Mouse (Mus musculus): ENCODE results near the gene Naa20. TPM values are rescaled to one million over a fixed set of nuclear protein-coding genes. Genes with fewer than 3 reads are reported as not detected.
A peak's percentile ranks its signal among the peaks of the same experiment; 100 is the strongest.

The Naa20 gene
- total RNA-seq, 2 experiments from 2014 or later, result 75.0 to 82.0 TPM

DNA sequence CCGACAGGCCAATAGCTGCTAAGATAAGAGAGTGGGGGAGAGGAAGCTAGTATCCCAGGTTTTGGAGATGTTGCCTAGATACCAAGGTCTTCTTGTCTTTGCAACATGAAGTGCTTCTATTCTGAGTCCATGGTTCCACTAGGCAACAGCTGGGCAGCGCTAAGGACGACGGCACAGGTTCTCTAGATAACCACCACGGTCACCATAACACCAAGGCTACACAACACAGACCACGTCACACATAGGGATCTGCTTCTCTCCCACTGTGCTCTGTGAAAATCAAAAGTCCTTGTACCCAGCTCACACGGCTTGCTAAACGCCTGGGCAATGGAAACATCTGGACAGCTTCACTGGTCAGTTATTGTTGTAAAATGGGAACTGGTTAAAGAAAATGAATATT, 35.1 kb downstream of the Naa20 start:
- intact Hi-C loops (cut with DNase I), result no loop called here
- no peak for DNase-seq (ENCODE audit: low spot score in 2 of 2)

DNA sequence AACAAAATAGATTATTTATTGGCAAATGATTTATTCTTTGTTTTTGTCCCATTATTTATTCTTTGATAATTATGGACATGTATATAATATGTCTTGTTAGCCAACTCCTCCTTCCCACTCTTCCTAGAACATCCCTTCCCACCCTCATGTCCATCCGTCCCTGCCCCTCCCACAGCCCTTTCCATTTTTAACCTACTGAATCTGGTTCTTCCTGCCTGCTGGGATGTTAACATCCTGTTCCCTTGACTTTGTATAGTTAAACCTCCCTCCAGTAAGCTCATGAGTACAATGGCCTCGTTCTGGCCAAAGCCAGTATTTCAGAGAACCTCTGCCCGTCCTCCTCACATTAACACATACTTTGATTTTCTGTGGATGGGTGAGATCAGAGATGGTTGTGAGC, 39.5 kb downstream of the Naa20 start:
- DNase-seq (ENCODE audit: low spot score in 2 of 2), result no peak
- intact Hi-C loops (cut with DNase I), result no loop called here

DNA sequence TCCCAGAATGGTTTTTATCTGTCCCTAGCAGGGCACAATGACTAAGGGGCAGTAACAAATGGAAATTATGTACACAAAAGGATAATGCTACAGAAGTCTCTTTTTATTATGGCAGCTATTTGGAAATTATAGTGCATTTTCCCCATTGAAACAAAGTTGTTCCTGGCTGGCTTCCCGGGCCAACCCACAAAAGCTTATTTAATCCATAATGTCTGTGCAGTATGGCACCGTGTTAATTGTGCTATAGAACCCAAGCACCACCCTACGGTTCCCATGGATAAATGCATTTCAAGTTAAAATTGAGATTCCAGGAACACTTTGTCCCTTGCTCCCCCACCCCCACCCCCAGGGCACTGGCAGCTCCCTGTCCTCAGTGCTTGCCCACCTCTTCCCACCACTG, 42.4 kb downstream of the Naa20 start:
- DNase-seq (ENCODE audit: low spot score in 2 of 2), result peak in 1 of 2 experiments; percentile 58
- intact Hi-C loops (cut with DNase I), result no loop called here

DNA sequence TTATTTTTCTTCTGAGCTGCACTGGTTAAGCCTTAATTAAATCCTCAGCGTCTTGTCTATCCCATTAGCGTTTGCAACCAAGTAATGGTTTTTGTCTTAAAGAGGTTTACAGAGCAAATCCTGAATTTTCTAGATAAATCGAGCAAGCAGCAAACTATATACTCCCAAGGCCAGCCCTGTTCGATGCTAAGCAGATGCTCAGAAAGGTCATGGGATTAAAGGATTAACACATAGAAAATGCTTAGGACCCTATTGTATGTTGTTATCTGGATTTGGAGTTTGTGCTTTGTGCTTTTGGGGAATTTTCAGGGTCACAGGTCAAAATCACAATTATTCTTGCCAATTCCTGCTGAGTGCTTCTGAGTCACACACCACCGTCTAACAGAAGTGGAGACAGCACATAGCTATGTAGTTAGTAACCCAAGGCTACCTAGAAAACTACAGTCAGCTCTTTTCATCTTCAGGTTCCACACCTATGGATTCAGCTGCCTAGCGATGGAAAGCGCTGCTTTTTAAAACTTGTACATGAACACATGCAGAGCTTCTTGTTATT, 46.6 kb downstream of the Naa20 start:
- no peak for DNase-seq (ENCODE audit: low spot score in 2 of 2)
- intact Hi-C loops (cut with DNase I), result no loop called here

DNA sequence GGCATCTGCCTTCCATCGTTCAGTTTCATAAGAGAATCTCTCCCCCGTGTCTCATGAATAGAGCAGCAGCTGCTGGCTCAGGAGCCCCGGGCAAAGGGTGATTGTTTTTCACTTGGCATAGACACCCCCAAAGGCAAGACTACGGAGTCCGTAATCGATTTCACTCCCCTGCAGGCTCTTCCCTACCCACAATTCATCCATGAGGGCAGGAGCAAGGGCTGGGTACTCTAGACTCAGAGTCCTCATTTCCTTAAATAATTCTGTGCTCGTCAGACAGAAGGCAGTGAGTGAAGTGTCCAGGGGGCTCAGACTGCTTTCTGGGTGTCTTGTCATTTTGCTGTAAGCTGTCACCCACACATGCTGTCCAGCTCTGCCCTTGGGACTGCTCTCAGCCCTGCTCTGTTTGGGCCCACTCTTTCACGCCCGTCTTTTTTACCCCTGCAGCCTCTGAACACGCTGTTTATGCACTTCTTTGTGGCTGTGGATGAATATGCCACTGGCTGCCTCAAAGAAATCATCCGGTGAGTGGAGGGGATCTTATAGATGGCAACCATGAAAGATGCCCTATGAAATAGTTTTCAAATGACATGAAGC, 47.7 kb downstream of the Naa20 start:
- no peak for DNase-seq (ENCODE audit: low spot score in 2 of 2)
- intact Hi-C loops (cut with DNase I), result loop anchor here (10.0 kb wide), 1 partner anchor 665 kb away; no protein-coding TSS in a partner anchor

GRCm38 (mm10) chr2:145950239-145950638, 48.3 kb downstream of the Naa20 start:
- DNase-seq (ENCODE audit: low spot score in 2 of 2), result no peak
- intact Hi-C loops (cut with DNase I), result loop anchor here (10.0 kb wide), 1 partner anchor 665 kb away; no protein-coding TSS in a partner anchor

DNA sequence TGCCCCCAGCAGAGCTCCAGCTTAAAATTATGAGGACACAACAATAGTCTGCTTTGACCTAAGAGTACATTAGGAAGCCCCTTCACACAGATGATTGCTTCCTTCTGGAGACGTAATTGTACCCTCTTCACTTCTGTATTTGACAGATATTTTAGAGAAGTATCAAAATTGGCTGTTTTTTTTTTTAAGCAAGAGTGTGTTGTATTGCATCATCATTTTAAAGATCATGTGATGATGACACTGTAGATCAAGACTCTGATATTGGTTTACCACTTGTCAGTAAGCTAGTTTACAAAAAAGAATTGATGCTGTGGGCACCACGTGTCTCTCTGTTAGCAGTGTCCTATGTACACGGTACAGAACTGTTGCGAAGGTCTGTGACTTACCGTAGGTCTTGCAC, 50.8 kb downstream of the Naa20 start:
- no peak for DNase-seq (ENCODE audit: low spot score in 2 of 2)
- intact Hi-C loops (cut with DNase I), result loop anchor here (10.0 kb wide), 1 partner anchor 662 kb away; no protein-coding TSS in a partner anchor

DNA sequence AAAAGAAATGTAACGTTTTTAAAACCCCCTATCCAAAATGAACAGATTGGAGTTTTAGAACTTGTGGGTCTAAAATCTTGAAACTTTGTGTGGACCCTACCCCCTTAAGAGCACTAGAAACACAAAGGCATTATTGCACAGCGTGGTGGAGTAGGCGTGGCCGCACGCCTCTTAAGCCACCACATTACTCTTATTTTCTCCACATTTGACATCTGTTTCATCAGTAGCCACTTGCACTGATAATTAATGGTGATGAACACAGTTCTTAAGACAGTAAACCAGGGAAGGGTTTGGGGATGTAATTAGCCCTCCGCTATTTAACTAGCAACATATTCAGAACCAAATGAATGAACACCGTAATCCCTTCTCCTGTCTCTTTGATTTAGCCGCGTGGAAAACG, 53.9 kb downstream of the Naa20 start:
- DNase-seq (ENCODE audit: low spot score in 2 of 2), result no peak

DNA sequence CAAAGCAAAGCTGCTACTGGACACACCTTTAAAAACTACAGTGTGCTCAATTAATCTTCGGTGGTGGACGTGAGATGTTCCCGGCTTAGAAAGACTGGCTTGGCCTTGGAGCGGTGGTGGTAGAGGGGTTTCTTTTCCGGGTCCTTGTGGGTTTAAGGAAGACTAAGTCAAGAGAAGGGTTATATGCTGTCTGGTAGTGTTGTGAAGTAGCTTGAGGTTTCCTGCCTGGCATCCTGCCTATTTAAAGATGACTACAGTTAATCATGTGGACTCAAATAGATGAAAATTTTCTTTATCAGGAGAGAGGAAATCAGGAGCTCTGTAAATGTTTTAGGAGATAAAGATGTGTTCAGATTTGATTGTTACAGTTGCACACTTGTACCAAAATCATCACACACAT, 54.4 kb downstream of the Naa20 start:
- DNase-seq (ENCODE audit: low spot score in 2 of 2), result no peak
- intact Hi-C loops (cut with DNase I), result loop anchor here (5.0 to 10.0 kb wide), 2 partner anchors 266 to 658 kb away; partner anchors contain the start of gene Insm1

More for the DNA sequence above, 53.9 kb downstream of the Naa20 start:
- intact Hi-C loops (cut with DNase I), result loop anchor here (5.0 to 10.0 kb wide), 2 partner anchors 266 to 659 kb away; partner anchors contain the start of gene Insm1

DNA sequence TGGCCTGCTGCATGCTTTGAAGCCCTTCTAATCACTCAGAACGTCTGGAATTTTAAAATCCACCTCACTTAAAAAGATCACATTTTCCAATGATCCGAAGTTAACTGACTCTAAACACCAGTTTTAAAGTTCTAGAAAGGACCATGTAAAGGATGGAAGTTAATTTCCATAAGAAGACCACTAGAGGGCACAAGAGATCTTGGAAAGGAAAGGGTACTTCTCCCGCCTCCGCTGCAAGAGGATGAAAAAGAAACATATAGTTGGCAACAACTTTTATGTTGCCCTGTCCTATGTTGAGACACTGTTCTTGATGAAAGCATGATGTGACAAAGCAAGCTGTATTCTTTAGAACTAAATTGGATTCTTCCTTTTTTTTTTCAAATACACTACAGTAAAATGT, 55.6 kb downstream of the Naa20 start:
- intact Hi-C loops (cut with DNase I), result loop anchor here (1.0 to 10.0 kb wide), 3 partner anchors 265 to 657 kb away; partner anchors contain the start of gene Insm1
- DNase-seq (ENCODE audit: low spot score in 2 of 2), result peak in 1 of 2 experiments; percentile 37

GRCm38 (mm10) chr2:145958097-145958496, 56.2 kb downstream of the Naa20 start:
- intact Hi-C loops (cut with DNase I), result loop anchor here (5.0 to 10.0 kb wide), 2 partner anchors 264 to 657 kb away; partner anchors contain the start of gene Insm1
- DNase-seq (ENCODE audit: low spot score in 2 of 2), result no peak

DNA sequence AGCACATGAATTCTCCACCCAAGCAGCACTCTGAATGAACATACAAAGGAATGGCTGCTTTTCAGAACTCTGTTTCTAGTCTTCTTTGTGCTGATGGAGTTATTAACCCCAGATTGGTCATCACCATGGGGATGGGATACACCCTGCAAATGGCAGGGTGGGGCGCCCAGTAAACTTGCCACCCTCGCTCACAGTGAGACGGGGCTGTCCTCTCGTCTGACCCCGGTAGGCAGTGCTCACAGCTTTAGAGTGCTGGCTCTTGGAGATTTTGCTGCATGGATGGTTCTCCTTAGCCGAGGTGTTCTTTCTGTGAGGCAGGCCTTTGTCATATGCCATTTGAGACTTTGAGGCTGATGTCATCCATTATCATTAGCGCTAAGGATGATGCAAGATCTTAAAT, 56.7 kb downstream of the Naa20 start:
- DNase-seq (ENCODE audit: low spot score in 2 of 2), result no peak
- intact Hi-C loops (cut with DNase I), result loop anchor here (5.0 to 10.0 kb wide), 2 partner anchors 264 to 656 kb away; partner anchors contain the start of gene Insm1

DNA sequence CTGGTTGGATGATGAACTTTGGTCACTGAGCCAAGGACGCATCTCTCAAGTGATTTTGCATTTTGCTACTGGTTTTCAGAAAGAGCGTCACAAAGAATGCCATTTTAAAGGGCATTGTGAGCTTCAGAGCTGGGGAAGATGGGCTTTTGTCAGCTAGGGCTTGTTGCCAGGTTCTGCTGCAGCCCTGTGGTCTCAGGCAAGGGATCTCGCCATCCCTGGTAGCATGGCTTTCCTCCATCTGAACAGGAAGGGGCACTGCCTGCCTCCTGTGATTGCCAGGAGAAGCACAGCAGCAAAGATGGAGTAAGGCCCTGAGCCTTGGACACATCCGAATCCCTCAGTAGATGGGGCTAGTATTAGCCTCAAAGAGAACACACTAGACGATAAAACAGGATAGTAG, 60.0 kb downstream of the Naa20 start:
- DNase-seq (ENCODE audit: low spot score in 2 of 2), result no peak
- intact Hi-C loops (cut with DNase I), result no loop called here

Small RNAs within 50 kb of the gene (microRNA-seq; reads per million reads assigned to microRNA genes)
- gene Gm25026, result 0 reads per million in 2 experiments

Other genes with a start within 250 kb of the Naa20 start
- gene Rin2, start 226.9 kb upstream of the Naa20 start, total RNA-seq (2021), result 10 to 100 TPM; 18.4 to 22.6 TPM
- gene Cfap61, start 32.7 kb downstream of the Naa20 start, total RNA-seq (2021), result 1 to 10 TPM; 3.2 to 4.1 TPM
- 10 to 100 TPM; 19.5 to 20.2 TPM for gene Crnkl1, start 32.9 kb downstream of the Naa20 start, total RNA-seq (2021)

All from left cerebral cortex, postnatal 25 days (tissue).